Mouse (Mus musculus) ES-E14 (cell line): ENCODE data around the gene P3h2. TPM values are rescaled to one million over a fixed set of nuclear protein-coding genes. Genes with fewer than 3 reads are reported as not detected.

Experiments
- DNase-seq: peaks from one replicate; pipeline ENCODE4 v3.0.0-alpha.2; 2013; ENCODE audit warnings: low read depth, low spot score
- H3K27ac ChIP-seq: 2 replicates; pipeline ENCODE4 v1.5.1; 2012; ENCODE audit warnings: low read depth, mild to moderate bottlenecking, low read length, moderate library complexity, mixed read lengths; ENCODE audit not compliant: poor library complexity, insufficient read depth, severe bottlenecking
- H3K36me3 ChIP-seq: 2 replicates; pipeline ENCODE4 v1.6.1; 2012; ENCODE audit warnings: mild to moderate bottlenecking, low read length, moderate library complexity, mixed read lengths; ENCODE audit not compliant: control insufficient read depth, poor library complexity, insufficient read depth, severe bottlenecking
- H3K4me1 ChIP-seq, 2 experiments: fragments of 150-350 bp in 1 of 2; sonication (generic) in 1 of 2; 2 replicates each; pipeline ENCODE4 v1.6.1; 2012; ENCODE audit warnings: low read length in 2 of 2, mild to moderate bottlenecking in 1 of 2, mixed read lengths in 1 of 2; ENCODE audit not compliant: control insufficient read depth in 2 of 2, insufficient read depth in 2 of 2, poor library complexity in 1 of 2
- H3K4me3 ChIP-seq, 2 experiments: fragments of 150-350 bp in 1 of 2; sonication (generic) in 1 of 2; 2 replicates each; pipeline ENCODE4 v1.5.1; 2012; ENCODE audit warnings: low read length in 2 of 2, low read depth in 1 of 2, mild to moderate bottlenecking in 1 of 2, mixed read lengths in 1 of 2; ENCODE audit not compliant: insufficient read depth in 1 of 2, poor library complexity in 1 of 2, severe bottlenecking in 1 of 2
- H3K9ac ChIP-seq: 2 replicates; pipeline ENCODE4 v1.6.1; 2012; ENCODE audit warnings: low read depth, mild to moderate bottlenecking, low read length, mixed read lengths; ENCODE audit not compliant: poor library complexity, insufficient read depth, severe bottlenecking
- H3K9me3 ChIP-seq: fragments of 150-350 bp; sonication (generic); 2 replicates; pipeline ENCODE4 v1.6.1; 2012; ENCODE audit warnings: low read depth, mild to moderate bottlenecking, low read length; ENCODE audit not compliant: control insufficient read depth, insufficient read depth
- CHD2 ChIP-seq: IDR thresholded peaks from 2 replicates; pipeline ENCODE4 v1.6.1; 2014; ENCODE audit warnings: mild to moderate bottlenecking, low read depth, low read length, inconsistent platforms
- HCFC1 ChIP-seq: IDR thresholded peaks from 2 replicates; pipeline ENCODE4 v1.6.1; 2012; ENCODE audit warnings: low read length, inconsistent platforms, borderline replicate concordance; ENCODE audit not compliant: insufficient read depth
- MAFK ChIP-seq: IDR thresholded peaks from 2 replicates; pipeline ENCODE4 v1.6.1; 2014; ENCODE audit warnings: mild to moderate bottlenecking, low read depth, low read length, inconsistent platforms; ENCODE audit not compliant: insufficient read depth
- ZC3H11A ChIP-seq: IDR thresholded peaks from 2 replicates; pipeline ENCODE4 v1.6.1; 2012; ENCODE audit warnings: low read depth, mild to moderate bottlenecking, inconsistent platforms, low read length, borderline replicate concordance
- ZNF384 ChIP-seq: IDR thresholded peaks from 2 replicates; pipeline ENCODE4 v1.6.1; 2012; ENCODE audit warnings: low read depth, low read length, inconsistent platforms
- in situ Hi-C, 2 experiments: fragments of 600-800 bp; cut with MboI; formaldehyde crosslinking; loops; one replicate each; pipeline ENCODE4 v1.15.1; 2025; ENCODE audit warnings: low sequenced_read_pairs in 2 of 2, inconsistent platforms in 1 of 2; ENCODE audit not compliant: unreplicated experiment in 2 of 2
- total RNA-seq: library from RNA; depleted of rRNA; stranded (reverse); fragments of 300-350 nt; gene quantifications from 2 replicates; pipeline ENCODE4 v1.2.3, GENCODE M21; 2012

The P3h2 gene
- total RNA-seq, 1 experiment: 2.4 TPM

DNA sequence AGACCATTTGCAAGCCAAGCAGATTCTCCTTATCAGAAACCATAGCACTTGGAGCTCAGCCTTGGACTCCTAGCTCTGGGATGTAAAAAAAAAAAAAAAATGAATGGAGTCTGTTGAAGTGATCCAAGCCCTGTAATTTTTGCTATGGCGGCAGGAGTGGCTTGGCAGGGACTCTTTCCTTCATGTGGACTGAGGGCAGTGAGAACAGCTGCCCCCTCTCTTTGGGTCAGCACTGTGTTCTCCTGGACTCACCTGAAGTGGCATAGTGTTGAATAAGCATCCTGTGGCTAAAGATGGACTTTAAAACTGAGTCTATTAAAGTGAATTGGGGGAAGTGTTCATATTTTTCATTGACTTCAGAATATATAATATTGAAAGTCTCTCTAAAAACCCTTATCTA, 58.2 kb downstream of the P3h2 start:
- Histone ChIP-seq H3K36me3 (no peaks in the 10 kb centered on the region), H3K4me1 (no peaks in the 10 kb centered on the region), H3K9ac (no peak overlapping the region), H3K4me3 (no peak overlapping the region), H3K27ac (no peak overlapping the region), H3K9me3 (no peaks in the 10 kb centered on the region)
- in situ Hi-C loops: no loop called here
- TF ChIP-seq ZC3H11A: no peak
- no peak for TF ChIP-seq HCFC1
- TF ChIP-seq MAFK: no peak
- no peak for TF ChIP-seq ZNF384
- TF ChIP-seq CHD2: no peak
- DNase-seq: no peak

DNA sequence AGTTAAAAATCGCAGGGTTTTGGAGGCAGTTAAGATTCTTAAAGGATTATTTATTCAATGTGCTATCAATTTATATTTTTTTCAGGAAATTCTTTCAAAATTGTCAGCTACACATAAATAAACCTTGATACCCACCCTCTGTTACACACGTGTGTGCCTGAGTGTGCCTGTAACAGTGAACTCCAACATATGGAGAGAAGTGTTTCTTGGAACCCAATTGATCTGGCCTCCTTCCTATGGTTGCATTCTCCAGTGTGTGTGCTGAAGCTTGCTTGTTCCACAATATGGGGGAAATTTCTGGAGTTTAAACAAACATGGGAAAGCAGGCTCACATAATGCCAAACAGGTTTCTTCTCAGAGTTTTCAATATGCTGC, 63.7 kb downstream of the P3h2 start:
- Histone ChIP-seq H3K36me3 (no peaks in the 10 kb centered on the region), H3K27ac (no peak overlapping the region), H3K4me1 (no peaks in the 10 kb centered on the region), H3K9ac (no peak overlapping the region), H3K9me3 (no peaks in the 10 kb centered on the region), H3K4me3 (no peak overlapping the region)
- TF ChIP-seq ZNF384: no peak
- TF ChIP-seq CHD2: no peak
- TF ChIP-seq MAFK: no peak
- no peak for TF ChIP-seq ZC3H11A
- no peak for TF ChIP-seq HCFC1
- in situ Hi-C loops: no loop called here
- DNase-seq: no peak

- Histone ChIP-seq H3K9me3 (no peaks in the 10 kb centered on the region), H3K9ac (no peak overlapping the region), H3K4me3 (no peak overlapping the region), H3K27ac (no peak overlapping the region), H3K4me1 (no peaks in the 10 kb centered on the region), H3K36me3 (no peaks in the 10 kb centered on the region)
- in situ Hi-C loops: no loop called here
- DNase-seq: no peak
- TF ChIP-seq HCFC1 (no peak), CHD2 (no peak), ZC3H11A (no peak), MAFK (no peak), ZNF384 (no peak)
Observed at GRCm38 (mm10) chr16:26041021-26041928, 64.3 kb downstream of the P3h2 start.

GRCm38 (mm10) chr16:26039320-26039719, 66.3 kb downstream of the P3h2 start:
- no peak for DNase-seq
- no peaks in the 10 kb centered on the region for H3K9me3 ChIP-seq
- no peak for TF ChIP-seq CHD2
- TF ChIP-seq HCFC1: no peak
- TF ChIP-seq ZNF384: no peak
- no peak for TF ChIP-seq ZC3H11A
- TF ChIP-seq MAFK: no peak
- in situ Hi-C loops: no loop called here
- H3K4me3 ChIP-seq: no peak overlapping the region
- no peaks in the 10 kb centered on the region for H3K36me3 ChIP-seq
- no peak overlapping the region for H3K27ac ChIP-seq
- H3K4me1 ChIP-seq: no peaks in the 10 kb centered on the region
- no peak overlapping the region for H3K9ac ChIP-seq
